Mouse (Mus musculus): ENCODE data around the gene Fubp1. TPM values are rescaled to one million over a fixed set of nuclear protein-coding genes. Genes with fewer than 3 reads are reported as not detected.

Gene Fubp1
- total and polyA plus RNA-seq, 3 experiments, result 196 to 202 TPM; not detected in 1

DNA sequence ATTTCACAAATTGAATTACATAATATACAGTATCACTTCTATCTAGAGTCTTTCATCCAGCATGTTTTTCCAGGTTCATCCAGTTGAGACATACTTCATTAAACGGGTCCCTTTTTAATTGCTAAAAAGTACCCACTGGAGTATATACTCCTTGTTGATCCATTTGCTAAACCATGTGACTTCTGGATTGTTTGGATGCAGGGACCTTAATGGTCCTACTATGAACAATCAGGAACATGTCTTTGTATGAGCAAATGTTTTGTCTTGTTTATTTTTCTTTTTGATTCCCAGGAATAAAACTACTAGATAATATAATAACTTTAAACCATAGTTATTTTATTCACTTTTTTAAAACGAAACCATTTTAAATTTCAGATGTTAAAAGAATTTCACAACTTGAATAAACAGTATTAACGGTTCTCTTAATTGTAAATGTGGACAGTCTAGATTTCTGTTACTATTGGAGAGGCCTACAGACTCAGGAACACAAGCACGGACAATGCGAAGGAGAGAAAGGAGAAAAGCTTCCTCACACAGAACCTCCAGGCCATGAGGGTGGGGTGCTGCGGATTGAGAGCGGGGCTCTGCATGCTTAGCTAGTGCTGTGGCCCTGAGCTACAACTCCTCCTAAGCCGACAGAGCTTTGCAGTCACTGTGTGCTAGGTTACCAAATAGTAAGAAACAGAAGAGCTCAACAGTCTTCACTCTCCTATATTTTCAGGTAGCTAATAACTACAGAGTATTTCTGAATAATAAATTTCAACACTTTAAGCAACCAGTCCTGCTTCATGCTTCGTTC lies 19.3 kb upstream of the Fubp1 start:
- no peaks in the 10 kb centered on the region for H3K9me3 ChIP-seq (replicated peaks; ENCODE audit: insufficient read depth, low read length)
- peaks cover 2 to 31% of the 10 kb centered on the region in 2 experiments for H3K36me3 ChIP-seq (ENCODE audit: control insufficient read depth in 1 of 2, insufficient read depth in 2 of 2, low read length in 2 of 2)
- TF ChIP-seq TCF12 (IDR thresholded peaks at IDR 0.05; ENCODE audit: low read depth, low read length) (0 out of 2 replicates have a peak, but pooled peaks have one; percentile 8), ZMIZ1 (IDR thresholded peaks at IDR 0.05; ENCODE audit: low read depth, low read length) (no peak), POLR2AphosphoS5 (IDR thresholded peaks at IDR 0.05; ENCODE audit: borderline replicate concordance, low read depth, low read length) (no peak), EP300 (IDR thresholded peaks at IDR 0.05; ENCODE audit: low read depth in 1 of 2, low read length in 2 of 2) (0 out of 4 replicates have a peak, but pooled peaks of 1 of the 2 experiments have one; percentile 21), MYB (IDR thresholded peaks at IDR 0.05; ENCODE audit: low read depth, low read length) (no peak), RAD21 (IDR thresholded peaks at IDR 0.05; ENCODE audit: low read depth, low read length) (no peak), GABPA (IDR thresholded peaks at IDR 0.05; ENCODE audit: low read depth, low read length) (no peak), GATA1 (IDR thresholded peaks at IDR 0.05; ENCODE audit: low read depth, low read length) (no peak), SIN3A (IDR thresholded peaks at IDR 0.05; ENCODE audit: low read length) (no peak; the same call in 1 of the 2 replicates), KAT2A (conservative IDR thresholded peaks at IDR 0.05; ENCODE audit: low read depth, low read length) (no peak), MAZ (IDR thresholded peaks at IDR 0.05; ENCODE audit: low read depth, low read length) (peak; percentile 61; the same call in 1 of the 2 replicates), ZKSCAN1 (IDR thresholded peaks at IDR 0.05; ENCODE audit: low read depth, low read length) (peak; percentile 82), USF2 (IDR thresholded peaks at IDR 0.05; ENCODE audit: borderline replicate concordance in 1 of 2, insufficient read depth in 1 of 2, low read depth in 1 of 2, low read length in 2 of 2) (no peak), CHD2 (IDR thresholded peaks at IDR 0.05; ENCODE audit: low read length) (no peak), MXI1 (IDR thresholded peaks at IDR 0.05; ENCODE audit: low read depth, low read length) (peak; percentile 63), ELF1 (IDR thresholded peaks at IDR 0.05; ENCODE audit: low read depth, low read length) (no peak), MAX (IDR thresholded peaks at IDR 0.05; ENCODE audit: low read length) (0 out of 2 replicates have a peak, but pooled peaks have one; percentile 43)
- H3K79me2 ChIP-seq (ENCODE audit: control insufficient read depth, insufficient read depth, low read length, poor library complexity), result peaks cover 46% of the 10 kb centered on the region
- H3K27ac ChIP-seq (ENCODE audit: control insufficient read depth, low read depth, low read length), result peak overlapping the region; percentile 82
- DNase-seq (ENCODE audit: low read depth, low spot score), result peak; percentile 79
- H3K4me1 ChIP-seq (ENCODE audit: control insufficient read depth in 1 of 2, insufficient read depth in 2 of 2, low read length in 2 of 2), result peaks cover 4 to 8% of the 10 kb centered on the region in 2 experiments; a peak in 3 of 4 replicates
- H3K4me3 ChIP-seq (ENCODE audit: control insufficient read depth in 1 of 2, insufficient read depth in 1 of 2, low read depth in 2 of 2, low read length in 2 of 2), result peak overlapping the region; percentile 62 to 77
- peak overlapping the region; percentile 78 for H3K9ac ChIP-seq (ENCODE audit: control insufficient read depth, low read depth, low read length, poor library complexity, severe bottlenecking)
- H3K27me3 ChIP-seq (ENCODE audit: control insufficient read depth in 1 of 2, insufficient read depth in 2 of 2, low read length in 2 of 2), result no peaks in the 10 kb centered on the region

DNA sequence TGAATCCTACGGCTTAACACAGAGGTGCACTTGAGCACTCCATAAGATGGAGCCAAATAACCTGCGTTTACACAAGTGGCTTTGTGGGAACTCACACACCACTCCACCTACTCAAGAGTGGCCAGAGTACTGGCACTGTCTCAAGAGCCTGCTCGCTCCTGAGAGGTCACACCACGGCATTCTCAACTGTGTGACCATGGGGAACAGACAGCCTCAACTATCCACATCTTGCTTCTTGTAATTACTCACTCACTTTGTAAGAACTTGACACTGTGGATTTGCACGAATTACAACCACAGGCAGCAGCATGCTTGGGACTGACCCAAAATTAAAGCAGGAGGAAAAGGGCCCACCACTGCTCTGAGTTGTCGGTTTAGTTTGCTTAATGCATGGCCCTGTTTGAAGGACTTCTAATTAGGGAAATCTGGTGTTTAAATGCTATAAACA lies 18.4 kb upstream of the Fubp1 start:
- Histone ChIP-seq H3K4me3 (ENCODE audit: control insufficient read depth in 1 of 2, insufficient read depth in 1 of 2, low read depth in 2 of 2, low read length in 2 of 2) (peak overlapping the region; percentile 62 to 64), H3K4me1 (ENCODE audit: control insufficient read depth in 1 of 2, insufficient read depth in 2 of 2, low read length in 2 of 2) (peaks cover 4 to 10% of the 10 kb centered on the region in 2 experiments; a peak in 3 of 4 replicates), H3K9ac (ENCODE audit: control insufficient read depth, low read depth, low read length, poor library complexity, severe bottlenecking) (peak overlapping the region; percentile 78), H3K9me3 (replicated peaks; ENCODE audit: insufficient read depth, low read length) (no peaks in the 10 kb centered on the region), H3K27ac (ENCODE audit: control insufficient read depth, low read depth, low read length) (peak overlapping the region; percentile 91), H3K27me3 (ENCODE audit: control insufficient read depth in 1 of 2, insufficient read depth in 2 of 2, low read length in 2 of 2) (no peaks in the 10 kb centered on the region), H3K36me3 (ENCODE audit: control insufficient read depth in 1 of 2, insufficient read depth in 2 of 2, low read length in 2 of 2) (peaks cover 0 to 31% of the 10 kb centered on the region in 2 experiments; a peak in 2 of 4 replicates), H3K79me2 (ENCODE audit: control insufficient read depth, insufficient read depth, low read length, poor library complexity) (peaks cover 44% of the 10 kb centered on the region)
- peak; percentile 83 for DNase-seq (ENCODE audit: low read depth, low spot score)
- TF ChIP-seq TCF12 (IDR thresholded peaks at IDR 0.05; ENCODE audit: low read depth, low read length), result no peak
- no peak for TF ChIP-seq SMC3 (IDR thresholded peaks at IDR 0.05; ENCODE audit: low read depth, low read length)
- TF ChIP-seq ZC3H11A (IDR thresholded peaks at IDR 0.05; ENCODE audit: low read depth, low read length), result no peak
- no peak for TF ChIP-seq TAL1 (IDR thresholded peaks at IDR 0.05; ENCODE audit: low read length)
- TF ChIP-seq MAZ (IDR thresholded peaks at IDR 0.05; ENCODE audit: low read depth, low read length), result no peak
- TF ChIP-seq POLR2A (IDR thresholded peaks at IDR 0.05; ENCODE audit: control insufficient read depth in 1 of 2, insufficient read depth in 1 of 2, low read depth in 1 of 2, low read length in 2 of 2, poor library complexity in 1 of 2), result peak; percentile 32 to 43; a peak in 1 of 4 replicates
- TF ChIP-seq RCOR1 (IDR thresholded peaks at IDR 0.05; ENCODE audit: low read depth, low read length), result no peak
- TF ChIP-seq TBP (IDR thresholded peaks at IDR 0.05; ENCODE audit: low read depth, low read length), result 0 out of 2 replicates have a peak, but pooled peaks have one; percentile 34
- TF ChIP-seq GABPA (IDR thresholded peaks at IDR 0.05; ENCODE audit: low read depth, low read length), result no peak
- no peak for TF ChIP-seq CHD2 (IDR thresholded peaks at IDR 0.05; ENCODE audit: low read length)
- TF ChIP-seq JUND (IDR thresholded peaks at IDR 0.05; ENCODE audit: low read depth, low read length), result no peak
- no peak for TF ChIP-seq MAFK (IDR thresholded peaks at IDR 0.05; ENCODE audit: borderline replicate concordance, low read depth, low read length)
- TF ChIP-seq POLR2AphosphoS2 (IDR thresholded peaks at IDR 0.05; ENCODE audit: low read length), result no peak
- peak; percentile 87 for TF ChIP-seq MXI1 (IDR thresholded peaks at IDR 0.05; ENCODE audit: low read depth, low read length)
- 0 out of 2 replicates have a peak, but pooled peaks have one; percentile 10 for TF ChIP-seq RAD21 (IDR thresholded peaks at IDR 0.05; ENCODE audit: low read depth, low read length)
- no peak for TF ChIP-seq NRF1 (IDR thresholded peaks at IDR 0.05; ENCODE audit: insufficient read depth, low read depth, low read length, poor library complexity, severe bottlenecking)
- peak in 1 of 3 experiments; percentile 8; a peak in 1 of 6 replicates for TF ChIP-seq CTCF (IDR thresholded peaks at IDR 0.05 in 2 of 3, conservative IDR thresholded peaks at IDR 0.05 in 1 of 3; ENCODE audit: control insufficient read depth in 1 of 3, insufficient read depth in 1 of 3, low read depth in 2 of 3, low read length in 3 of 3, poor library complexity in 1 of 3, severe bottlenecking in 1 of 3)
- TF ChIP-seq NELFE (IDR thresholded peaks at IDR 0.05; ENCODE audit: low read depth, low read length), result peak; percentile 1
- no peak for TF ChIP-seq ZMIZ1 (IDR thresholded peaks at IDR 0.05; ENCODE audit: low read depth, low read length)

Measured in MEL (cell line).